Mouse (Mus musculus) liver, embryonic 14.5 days (tissue): ENCODE results near the gene Hspa4l. TPM values are rescaled to one million over a fixed set of nuclear protein-coding genes. Genes with fewer than 3 reads are reported as not detected.
A peak's percentile ranks its signal among the peaks of the same experiment; 100 is the strongest.

ENCODE experiments used
- ATAC-seq: fragments of 200-750 bp; cut with Nextera tagmentation; 2 replicates; pipeline ENCODE4 v1.8.0; 2017; ENCODE audit warnings: moderate number of reproducible peaks, mild to moderate bottlenecking, moderate library complexity; ENCODE audit not compliant: insufficient read depth
- DNase-seq, 3 experiments: peaks; one replicate each; pipeline ENCODE4 v3.0.0-alpha.2; 2012 to 2013; ENCODE audit warnings: low read depth in 3 of 3, low spot score in 3 of 3
- H3K27ac ChIP-seq: fragments of 300-500 bp; sonication (generic); 2 replicates; pipeline ENCODE4 v1.5.1; 2014; ENCODE audit warnings: moderate library complexity, mild to moderate bottlenecking, control low read depth, inconsistent platforms
- H3K27me3 ChIP-seq: fragments of 300-500 bp; sonication (generic); 2 replicates; pipeline ENCODE4 v1.6.1; 2014; ENCODE audit warnings: mild to moderate bottlenecking, low read length, moderate library complexity; ENCODE audit not compliant: control insufficient read depth, insufficient read depth
- H3K36me3 ChIP-seq: fragments of 300-500 bp; sonication (generic); replicated peaks from 2 replicates; pipeline ENCODE4 v1.6.1; 2014; ENCODE audit warnings: low read depth; ENCODE audit not compliant: control insufficient read depth, insufficient read depth
- H3K4me1 ChIP-seq, 2 experiments: fragments of 200-500 bp in 1 of 2; fragments of 300-500 bp in 1 of 2; sonication (generic) in 1 of 2; replicated peaks; 2 replicates each; pipeline ENCODE4 v1.6.1; 2012 to 2014; ENCODE audit warnings: antibody characterized with exemption in 1 of 2, inconsistent platforms in 1 of 2, low read length in 1 of 2; ENCODE audit not compliant: control insufficient read depth in 2 of 2, insufficient read depth in 2 of 2
- H3K4me2 ChIP-seq: fragments of 300-500 bp; sonication (generic); 2 replicates; pipeline ENCODE4 v1.6.1; 2014; ENCODE audit warnings: low read depth, mild to moderate bottlenecking, control low read depth, moderate library complexity
- H3K4me3 ChIP-seq, 2 experiments: fragments of 200-500 bp in 1 of 2; fragments of 300-500 bp in 1 of 2; sonication (generic) in 1 of 2; 2 replicates each; pipeline ENCODE4 v1.5.1; 2012 to 2014; ENCODE audit warnings: low read depth in 2 of 2, low read length in 2 of 2, mild to moderate bottlenecking in 2 of 2, control low read depth in 1 of 2, inconsistent platforms in 1 of 2, moderate library complexity in 1 of 2; ENCODE audit not compliant: insufficient read depth in 1 of 2
- H3K9ac ChIP-seq: fragments of 300-500 bp; sonication (generic); replicated peaks from 2 replicates; pipeline ENCODE4 v1.6.1; 2014; ENCODE audit warnings: mild to moderate bottlenecking, control low read depth, moderate library complexity
- H3K9me3 ChIP-seq: fragments of 300-500 bp; sonication (generic); 2 replicates; pipeline ENCODE4 v1.6.1; 2016; ENCODE audit warnings: low read length, mixed read lengths; ENCODE audit not compliant: control insufficient read depth
- CTCF ChIP-seq: IDR thresholded peaks from 2 replicates; pipeline ENCODE4 v1.5.1; 2016; ENCODE audit warnings: antibody characterized with exemption, low read depth, control low read depth
- EP300 ChIP-seq: IDR thresholded peaks from 2 replicates; pipeline ENCODE4 v1.6.1; 2016; ENCODE audit warnings: antibody characterized with exemption, low read depth
- WGBS: fragments of 180-500 bp; shearing (Covaris S2); extraction: QIAGEN DNeasy Blood & Tissue Kit; methylation state at CpG from one replicate; pipeline ENCODE4 v1.1.7; 2014; ENCODE audit not compliant: insufficient replicate concordance; 5-methylcytosine and 5-hydroxymethylcytosine counted together
- polyA plus RNA-seq, 2 experiments: library from polyadenylated mRNA; depleted of rRNA in 1 of 2; stranded (reverse) in 1 of 2; unstranded in 1 of 2; fragments of >200 nt; fragmentation: Nextera tagmentation in 1 of 2; extraction: Ambion mirVana in 1 of 2; gene quantifications; 2 replicates each; pipeline versions ENCODE4 v1.2.1 to v1.2.3; 2012 to 2014

Gene Hspa4l
- polyA plus RNA-seq, 2 experiments, result 4.3 to 15.7 TPM

- Histone ChIP-seq H3K4me1 (no peaks in the 10 kb centered on the region), H3K27ac (no peak overlapping the region), H3K9me3 (no peaks in the 10 kb centered on the region), H3K9ac (no peak overlapping the region), H3K4me3 (no peak overlapping the region), H3K36me3 (no peaks in the 10 kb centered on the region), H3K27me3 (no peaks in the 10 kb centered on the region), H3K4me2 (no peak overlapping the region)
- 35% methylated on average over 1 of the region's 1 CpGs for WGBS
- no peak for TF ChIP-seq CTCF
- TF ChIP-seq EP300, result no peak
- DNase-seq (no peak), ATAC-seq (no peak)
These were observed 28.2 kb upstream of the Hspa4l start for GRCm38 (mm10) chr3:40716056-40716455.

- no peak for DNase-seq
- ATAC-seq, result no peak
- Histone ChIP-seq H3K27ac (no peak overlapping the region), H3K36me3 (no peaks in the 10 kb centered on the region), H3K4me3 (no peak overlapping the region), H3K9ac (no peak overlapping the region), H3K9me3 (no peaks in the 10 kb centered on the region), H3K4me2 (no peak overlapping the region), H3K27me3 (no peaks in the 10 kb centered on the region), H3K4me1 (no peaks in the 10 kb centered on the region)
- TF ChIP-seq EP300, result no peak
- no peak for TF ChIP-seq CTCF
- 63% methylated on average over 3 of the region's 3 CpGs for WGBS
These were observed 25.3 kb upstream of the Hspa4l start for GRCm38 (mm10) chr3:40719022-40719421.

GRCm38 (mm10) chr3:40738381-40738912 is 5.8 kb upstream of the Hspa4l start:
- TF ChIP-seq CTCF, result no peak
- Histone ChIP-seq H3K9ac (no peak overlapping the region), H3K27me3 (no peaks in the 10 kb centered on the region), H3K4me1 (no peaks in the 10 kb centered on the region; a peak in 2 of 4 replicates), H3K4me2 (peak overlapping the region; percentile 31; the same call in 1 of the 2 replicates), H3K36me3 (no peaks in the 10 kb centered on the region), H3K27ac (no peak overlapping the region), H3K9me3 (no peaks in the 10 kb centered on the region), H3K4me3 (no peak overlapping the region)
- 23% methylated on average over 6 of the region's 6 CpGs for WGBS
- ATAC-seq, result no peak
- DNase-seq, result no peak

- H3K4me3 ChIP-seq, result peak overlapping the region; percentile 87 to 94
- no peaks in the 10 kb centered on the region for H3K27me3 ChIP-seq
- peak overlapping the region; percentile 92 for H3K4me2 ChIP-seq
- H3K9ac ChIP-seq, result peak overlapping the region; percentile 97
- H3K27ac ChIP-seq, result peak overlapping the region; percentile 86
- no peaks in the 10 kb centered on the region for H3K9me3 ChIP-seq
- ATAC-seq (peak; percentile 93), DNase-seq (peak; percentile 79 to 85 (median 84))
- no peaks in the 10 kb centered on the region for H3K36me3 ChIP-seq
- peaks cover 6 to 11% of the 10 kb centered on the region in 2 experiments for H3K4me1 ChIP-seq
- TF ChIP-seq EP300, result no peak
- WGBS, result under 1% methylated on average over 61 of the region's 93 CpGs
These were observed 753 bp downstream of the Hspa4l start for GRCm38 (mm10) chr3:40744836-40745660.

DNA sequence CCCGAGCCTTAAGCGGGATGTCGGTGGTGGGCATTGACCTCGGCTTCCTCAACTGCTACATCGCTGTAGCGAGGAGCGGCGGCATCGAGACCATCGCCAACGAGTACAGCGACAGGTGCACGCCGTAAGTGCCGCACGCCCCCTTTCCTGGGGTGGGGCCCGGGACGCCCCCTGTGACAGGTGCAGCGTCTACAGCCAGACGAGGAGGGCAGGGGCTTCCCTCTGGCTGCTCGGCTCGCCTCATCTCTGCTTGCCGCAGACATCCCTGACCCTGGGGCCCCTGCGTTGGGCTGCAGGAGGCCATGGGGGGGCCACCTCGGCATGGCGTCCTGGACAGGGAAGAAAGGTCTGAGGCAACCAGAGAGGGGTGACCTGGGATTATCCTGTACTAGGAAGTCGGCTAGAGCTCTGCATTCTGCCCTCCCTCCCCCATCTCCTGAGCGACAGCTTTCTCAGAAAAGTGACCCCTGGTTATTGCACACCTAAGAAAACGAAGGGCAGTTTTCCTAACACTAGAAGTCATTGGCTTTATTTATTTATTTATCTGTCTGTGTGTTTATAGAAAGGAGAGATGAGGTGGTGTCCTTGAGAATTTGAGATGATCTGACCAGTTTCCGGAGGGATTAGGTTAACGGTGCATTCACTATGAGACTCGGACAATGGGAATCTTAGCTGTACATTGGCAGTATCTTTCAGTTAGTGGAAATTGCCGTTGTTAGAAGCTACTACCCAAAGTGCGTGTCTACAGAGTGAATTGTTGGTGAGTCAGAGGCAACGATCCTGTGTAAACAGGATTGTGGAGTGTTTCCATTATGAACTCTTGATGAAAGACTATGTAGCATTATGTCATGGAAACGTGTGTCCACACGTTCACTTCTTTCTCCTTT is 1.6 kb downstream of the Hspa4l start:
- H3K36me3 ChIP-seq, result no peaks in the 10 kb centered on the region
- H3K4me1 ChIP-seq, result peaks cover 6 to 11% of the 10 kb centered on the region in 2 experiments
- ATAC-seq, result peak; percentile 19
- peak overlapping the region; percentile 92 for H3K4me2 ChIP-seq
- H3K9ac ChIP-seq, result peak overlapping the region; percentile 97
- peak overlapping the region; percentile 87 to 94 for H3K4me3 ChIP-seq
- DNase-seq, result peak in 1 of 3 experiments; percentile 27
- no peak for TF ChIP-seq CTCF
- no peak for TF ChIP-seq EP300
- no peaks in the 10 kb centered on the region for H3K27me3 ChIP-seq
- no peaks in the 10 kb centered on the region for H3K9me3 ChIP-seq
- H3K27ac ChIP-seq, result peak overlapping the region; percentile 86
- 2% methylated on average over 37 of the region's 37 CpGs for WGBS
